Mouse (Mus musculus) C2C12 (cell line): ENCODE measurements around the gene Lcp2. TPM values are rescaled to one million over a fixed set of nuclear protein-coding genes. Genes with fewer than 3 reads are reported as not detected.

Experiments
- H3K27me3 ChIP-seq: one replicate; pipeline ENCODE4 v1.6.1; 2011; ENCODE audit not compliant: control insufficient read depth, insufficient read depth, insufficient read length
- H3K36me3 ChIP-seq: one replicate; pipeline ENCODE4 v1.6.1; 2011; ENCODE audit not compliant: control insufficient read depth, insufficient read depth
- H3K4me3 ChIP-seq: one replicate; pipeline ENCODE4 v1.5.1; 2011; ENCODE audit warnings: mild to moderate bottlenecking, control low read depth; ENCODE audit not compliant: poor library complexity, insufficient read depth, severe bottlenecking
- H3K79me2 ChIP-seq: one replicate; pipeline ENCODE4 v1.6.1; 2011; ENCODE audit not compliant: control insufficient read depth, insufficient read depth
- H3K79me3 ChIP-seq: one replicate; pipeline ENCODE4 v1.6.1; 2011; ENCODE audit warnings: low read depth, control low read depth
- H3ac ChIP-seq: one replicate; pipeline ENCODE3; 2011; ENCODE audit warnings: low read depth; ENCODE audit not compliant: control insufficient read depth, insufficient read length
- CEBPB ChIP-seq: IDR thresholded peaks from one replicate; pipeline ENCODE4 v1.6.1; 2011; ENCODE audit warnings: low read depth, mild to moderate bottlenecking, control low read depth, moderate library complexity
- CTCF ChIP-seq: IDR thresholded peaks from one replicate; pipeline ENCODE4 v1.5.1; 2011; ENCODE audit not compliant: control insufficient read depth, insufficient read depth, insufficient read length
- FOSL1 ChIP-seq: IDR thresholded peaks from one replicate; pipeline ENCODE4 v1.8.0; 2011; ENCODE audit warnings: mild to moderate bottlenecking, low read length; ENCODE audit not compliant: poor library complexity, insufficient read depth, severe bottlenecking
- MAX ChIP-seq: IDR thresholded peaks from one replicate; pipeline ENCODE4 v1.6.1; 2011; ENCODE audit warnings: mild to moderate bottlenecking, control low read depth
- MYOD1 ChIP-seq: IDR thresholded peaks from one replicate; pipeline ENCODE4 v1.6.1; 2011; ENCODE audit warnings: low read depth; ENCODE audit not compliant: control insufficient read depth, insufficient read length
- MYOG ChIP-seq: IDR thresholded peaks from one replicate; pipeline ENCODE4 v1.6.1; 2011; ENCODE audit not compliant: control insufficient read depth, insufficient read length; ENCODE audit errors: extremely low read depth
- USF1 ChIP-seq: IDR thresholded peaks from one replicate; pipeline ENCODE4 v1.6.1; 2011; ENCODE audit warnings: low read depth, mild to moderate bottlenecking, control low read depth, moderate library complexity
- polyA plus RNA-seq: library from polyadenylated mRNA; unstranded; fragments of >200 nt; fragmentation: generic; extraction: Trizol; gene quantifications from one replicate; pipeline ENCODE4 v1.2.1, GENCODE M21; 2012; ENCODE audit warnings: missing spikeins

The Lcp2 gene
- polyA plus RNA-seq, 1 experiment: not detected

DNA sequence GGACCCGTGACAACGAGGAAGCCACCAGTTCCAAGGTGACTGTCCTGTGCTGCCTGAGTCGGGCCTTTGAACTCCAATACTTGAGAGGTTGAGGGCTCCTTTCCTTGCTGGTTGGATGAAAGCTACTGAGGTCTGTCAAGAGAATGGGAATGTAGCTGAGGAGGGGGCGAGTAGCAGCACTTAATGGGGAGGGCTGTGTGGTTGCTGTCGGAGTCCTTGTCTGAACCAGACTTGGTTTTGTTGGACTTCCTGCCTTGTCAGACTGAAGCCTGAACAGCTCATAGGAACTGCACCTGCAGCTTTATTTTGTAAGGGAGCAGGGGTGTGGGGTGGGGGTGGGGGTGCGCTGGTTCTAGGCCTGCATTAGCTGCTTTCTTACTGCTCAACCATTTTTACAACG, 31.9 kb downstream of the Lcp2 start:
- TF ChIP-seq USF1 (no peak), MYOD1 (no peak), MYOG (no peak), CTCF (no peak), CEBPB (no peak), MAX (no peak), FOSL1 (no peak)
- H3ac ChIP-seq: no peak overlapping the region
- H3K4me3 ChIP-seq: no peak overlapping the region
- no peaks in the 10 kb centered on the region for H3K27me3 ChIP-seq
- H3K79me3 ChIP-seq: no peaks in the 10 kb centered on the region
- H3K36me3 ChIP-seq: no peaks in the 10 kb centered on the region
- no peaks in the 10 kb centered on the region for H3K79me2 ChIP-seq

DNA sequence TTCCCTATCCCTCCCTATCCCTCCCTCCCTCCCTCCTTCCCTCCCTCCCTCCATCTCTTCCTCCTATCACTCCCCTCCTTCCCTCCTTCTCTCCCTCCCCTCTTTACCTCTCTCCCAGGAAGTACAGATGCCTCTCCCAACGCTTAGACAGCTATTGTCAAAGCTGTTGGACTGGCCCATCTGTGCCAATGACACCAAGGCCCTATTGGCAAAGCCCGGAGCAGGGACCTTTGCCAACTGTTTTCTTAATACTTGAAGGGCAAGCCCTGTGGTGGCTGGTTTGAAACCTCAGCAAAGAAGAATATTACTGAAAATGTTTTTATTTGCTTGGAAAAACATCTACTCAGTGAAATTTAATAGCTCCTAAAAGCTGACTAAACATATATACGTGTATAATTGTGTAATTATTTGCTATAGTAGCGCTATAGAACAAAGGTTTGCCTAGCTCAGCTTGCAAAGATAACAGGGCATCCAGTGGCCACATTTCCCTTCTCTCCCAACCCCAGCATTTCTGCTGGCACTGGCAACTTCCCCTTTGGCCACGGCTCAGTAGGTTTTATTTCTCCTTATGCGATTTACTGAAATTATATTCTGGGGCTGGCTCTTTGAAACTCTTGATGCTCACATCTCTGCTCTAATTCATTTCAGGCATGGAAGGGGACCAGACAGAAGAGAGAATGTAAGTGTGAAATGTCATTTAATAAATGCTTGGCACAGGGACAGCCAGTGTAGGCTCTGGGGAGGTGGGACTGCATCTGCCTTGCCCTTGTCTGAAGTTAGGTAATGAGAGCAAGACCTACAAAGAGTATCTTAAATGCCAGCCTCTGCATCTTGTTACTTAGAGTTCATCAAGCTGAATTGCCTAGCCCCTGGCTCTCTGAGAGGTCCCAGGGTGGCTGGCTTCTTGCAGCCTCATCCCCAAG, 33.1 kb downstream of the Lcp2 start:
- H3K36me3 ChIP-seq: no peaks in the 10 kb centered on the region
- no peaks in the 10 kb centered on the region for H3K27me3 ChIP-seq
- no peak for TF ChIP-seq MYOD1
- TF ChIP-seq USF1: no peak
- no peak for TF ChIP-seq CTCF
- TF ChIP-seq MAX: no peak
- TF ChIP-seq CEBPB: no peak
- TF ChIP-seq FOSL1: no peak
- TF ChIP-seq MYOG: no peak
- H3ac ChIP-seq: no peak overlapping the region
- H3K79me2 ChIP-seq: no peaks in the 10 kb centered on the region
- no peak overlapping the region for H3K4me3 ChIP-seq
- H3K79me3 ChIP-seq: no peaks in the 10 kb centered on the region

DNA sequence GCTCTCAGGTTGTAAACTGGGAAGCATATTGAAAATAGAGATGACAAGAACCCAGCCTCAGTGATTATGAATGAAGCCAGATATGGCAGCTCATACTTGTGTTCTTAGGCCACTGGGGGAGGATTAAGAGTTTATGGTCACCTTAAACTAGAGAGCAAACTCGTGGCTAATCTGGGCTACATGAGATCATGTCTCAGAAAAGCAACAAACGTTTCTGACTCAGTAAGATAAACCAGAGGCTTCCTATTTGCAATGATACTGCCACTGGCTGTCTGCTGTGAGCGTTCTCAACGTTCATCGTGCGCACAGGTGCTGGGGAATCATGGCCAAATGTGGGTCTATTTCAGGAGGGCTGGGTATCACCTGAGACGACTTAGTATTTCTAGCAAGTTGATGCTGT, 37.1 kb downstream of the Lcp2 start:
- H3K36me3 ChIP-seq: no peaks in the 10 kb centered on the region
- no peaks in the 10 kb centered on the region for H3K27me3 ChIP-seq
- no peaks in the 10 kb centered on the region for H3K79me2 ChIP-seq
- TF ChIP-seq USF1 (no peak), CTCF (no peak), MYOG (no peak), CEBPB (no peak), MAX (no peak), MYOD1 (no peak), FOSL1 (no peak)
- no peak overlapping the region for H3ac ChIP-seq
- no peak overlapping the region for H3K4me3 ChIP-seq
- no peaks in the 10 kb centered on the region for H3K79me3 ChIP-seq

DNA sequence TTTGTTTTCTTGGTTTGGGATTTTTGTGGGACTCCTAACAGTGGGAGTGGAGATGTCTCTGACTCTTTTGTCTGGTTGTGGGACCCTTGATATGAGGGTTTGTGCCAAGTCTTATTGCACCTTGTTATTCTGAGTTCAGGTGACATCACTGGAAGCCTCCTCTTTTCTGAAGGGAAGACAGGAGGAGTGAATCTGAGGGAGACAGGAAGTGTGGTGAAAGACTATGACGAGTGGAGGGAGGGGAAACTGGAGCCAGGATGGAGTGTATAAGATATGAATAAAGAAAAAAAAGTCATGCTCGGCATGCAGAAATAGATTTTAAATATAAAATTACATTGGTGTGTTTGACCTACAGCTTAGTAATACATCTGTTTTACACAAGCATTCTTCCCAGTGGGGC, 37.9 kb downstream of the Lcp2 start:
- H3K79me2 ChIP-seq: no peaks in the 10 kb centered on the region
- H3K27me3 ChIP-seq: no peaks in the 10 kb centered on the region
- TF ChIP-seq CEBPB (no peak), USF1 (no peak), CTCF (no peak), MAX (no peak), FOSL1 (no peak), MYOD1 (no peak), MYOG (no peak)
- no peak overlapping the region for H3K4me3 ChIP-seq
- H3ac ChIP-seq: no peak overlapping the region
- H3K36me3 ChIP-seq: no peaks in the 10 kb centered on the region
- H3K79me3 ChIP-seq: no peaks in the 10 kb centered on the region

DNA sequence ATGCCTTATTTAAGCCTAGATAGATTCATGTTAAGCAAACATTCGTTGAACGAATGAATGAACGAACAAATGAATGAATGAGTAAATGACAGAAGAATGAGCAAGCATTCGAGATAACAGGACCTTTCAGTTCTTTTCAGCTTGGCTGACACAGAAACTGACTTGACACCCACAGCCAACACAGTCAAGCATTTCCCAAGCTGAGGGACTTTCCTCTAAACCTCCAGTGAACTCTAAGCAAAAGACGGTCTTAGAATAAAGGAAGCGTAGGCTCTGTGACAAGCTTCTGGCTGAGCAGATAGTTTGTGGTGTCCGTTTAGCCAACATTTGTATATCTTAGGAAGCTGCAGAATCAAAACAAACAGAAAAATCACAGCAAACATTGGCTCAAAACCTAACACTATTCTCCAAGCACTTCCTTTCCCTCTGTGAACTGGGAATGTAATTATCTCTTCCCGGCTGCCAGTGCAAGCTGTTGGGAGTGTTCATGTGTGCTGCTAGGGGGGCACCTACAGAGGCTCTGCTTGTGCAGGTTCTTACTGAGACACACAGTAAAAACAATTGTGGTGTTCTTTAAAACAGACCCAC, 39.5 kb downstream of the Lcp2 start:
- TF ChIP-seq CTCF (no peak), FOSL1 (no peak), USF1 (no peak), MYOG (no peak), CEBPB (no peak), MAX (no peak), MYOD1 (no peak)
- Histone ChIP-seq H3K27me3 (no peaks in the 10 kb centered on the region), H3K4me3 (no peak overlapping the region), H3K79me3 (no peaks in the 10 kb centered on the region), H3K36me3 (no peaks in the 10 kb centered on the region), H3ac (no peak overlapping the region), H3K79me2 (no peaks in the 10 kb centered on the region)
